ENCODE assay signal across 18 mouse cellular contexts in genomic region chr2:3603181-3603580, GRCm38 (mm10). TPM values are rescaled to one million over a fixed set of nuclear protein-coding genes. Genes with fewer than 3 reads are reported as not detected.
A peak's percentile ranks its signal among the peaks of the same experiment; 100 is the strongest.
DNase-seq lines count a peak whose midpoint lies in the region; ATAC-seq and TF ChIP-seq lines count a peak whose summit lies in the region.
"Had no signal": no experiment of that assay in that cellular context is flagged by ENCODE, and none has a peak within 500 bp of the region (broad histone marks: within the 10 kb centered on the region; RNA-seq: fewer than 3 reads in every experiment).

No protein-coding gene starts in this region.

- H3K27ac ChIP-seq in hindbrain, postnatal 0 days: no peak overlapping the region
- H3K27ac ChIP-seq in hindbrain, embryonic 10.5 days: no peak overlapping the region
- no peak overlapping the region for H3K27ac ChIP-seq in midbrain, postnatal 0 days (ENCODE audit: low read depth, low read length)
- no peak overlapping the region for H3K27ac ChIP-seq in midbrain, embryonic 14.5 days (replicated peaks; ENCODE audit: low read depth, low read length)
- H3K27ac ChIP-seq in gastrocnemius, adult 2 months: no peak overlapping the region
- H3K27ac ChIP-seq: embryonic facial prominence, embryonic 10.5 days; forebrain, embryonic 13.5 days; hindbrain, embryonic 13.5 days had no signal

- no peak overlapping the region for H3K4me3 ChIP-seq in hindbrain, postnatal 0 days (ENCODE audit: low read length)
- no peak overlapping the region for H3K4me3 ChIP-seq in hindbrain, embryonic 10.5 days
- H3K4me3 ChIP-seq in midbrain, postnatal 0 days (ENCODE audit: low read depth, low read length): no peak overlapping the region
- H3K4me3 ChIP-seq in midbrain, embryonic 14.5 days (replicated peaks; ENCODE audit: low read depth, low read length): no peak overlapping the region
- H3K4me3 ChIP-seq in gastrocnemius, adult 2 months: no peak overlapping the region
- H3K4me3 ChIP-seq: embryonic facial prominence, embryonic 10.5 days; forebrain, embryonic 13.5 days; hindbrain, embryonic 13.5 days had no signal

- no peaks in the 10 kb centered on the region for H3K36me3 ChIP-seq in hindbrain, postnatal 0 days (ENCODE audit: insufficient read depth, low read length)
- H3K36me3 ChIP-seq in hindbrain, embryonic 10.5 days: no peaks in the 10 kb centered on the region
- H3K36me3 ChIP-seq in midbrain, postnatal 0 days (ENCODE audit: insufficient read depth, low read length): no peaks in the 10 kb centered on the region
- H3K36me3 ChIP-seq in midbrain, embryonic 14.5 days (ENCODE audit: control insufficient read depth, insufficient read depth, low read length): no peaks in the 10 kb centered on the region
- H3K36me3 ChIP-seq: embryonic facial prominence, embryonic 10.5 days; hindbrain, embryonic 13.5 days had no signal

- 68% methylated on average over 5 of the region's 5 CpGs for WGBS in hindbrain, postnatal 0 days
- 89% methylated on average over 5 of the region's 5 CpGs for WGBS in hindbrain, embryonic 10.5 days
- 83% methylated on average over 5 of the region's 5 CpGs for WGBS in midbrain, postnatal 0 days
- 88% methylated on average over 5 of the region's 5 CpGs for WGBS in midbrain, embryonic 14.5 days

- no peak for TF ChIP-seq CTCF in hindbrain, postnatal 0 days (IDR thresholded peaks at IDR 0.05; ENCODE audit: low read depth)
- no peak for TF ChIP-seq CTCF in midbrain, postnatal 0 days (IDR thresholded peaks at IDR 0.05)
- TF ChIP-seq CTCF in gastrocnemius, adult 2 months (IDR thresholded peaks at IDR 0.05): no peak

- H3K4me1 ChIP-seq in hindbrain, postnatal 0 days (ENCODE audit: insufficient read depth, low read length): no peaks in the 10 kb centered on the region
- no peaks in the 10 kb centered on the region for H3K4me1 ChIP-seq in hindbrain, embryonic 10.5 days (replicated peaks)
- no peaks in the 10 kb centered on the region for H3K4me1 ChIP-seq in midbrain, postnatal 0 days (ENCODE audit: insufficient read depth, low read length)
- H3K4me1 ChIP-seq in midbrain, embryonic 14.5 days (ENCODE audit: control insufficient read depth, insufficient read depth, low read length): no peaks in the 10 kb centered on the region
- H3K4me1 ChIP-seq: embryonic facial prominence, embryonic 10.5 days; forebrain, embryonic 13.5 days; hindbrain, embryonic 13.5 days had no signal

- H3K4me2 ChIP-seq in hindbrain, postnatal 0 days (ENCODE audit: low read depth, low read length): no peak overlapping the region
- no peak overlapping the region for H3K4me2 ChIP-seq in midbrain, postnatal 0 days (ENCODE audit: low read depth, low read length, poor library complexity, severe bottlenecking)
- H3K4me2 ChIP-seq in midbrain, embryonic 14.5 days (ENCODE audit: low read length): no peak overlapping the region
- H3K4me2 ChIP-seq: forebrain, embryonic 13.5 days; hindbrain, embryonic 13.5 days had no signal

- H3K27me3 ChIP-seq in hindbrain, postnatal 0 days (ENCODE audit: insufficient read depth, low read length): no peaks in the 10 kb centered on the region
- H3K27me3 ChIP-seq in hindbrain, embryonic 10.5 days (ENCODE audit: insufficient read depth, poor library complexity, severe bottlenecking): no peaks in the 10 kb centered on the region
- no peaks in the 10 kb centered on the region for H3K27me3 ChIP-seq in midbrain, postnatal 0 days (ENCODE audit: insufficient read depth, low read length)
- H3K27me3 ChIP-seq in midbrain, embryonic 14.5 days (ENCODE audit: control insufficient read depth, insufficient read depth, low read length): no peaks in the 10 kb centered on the region
- H3K27me3 ChIP-seq: forebrain, embryonic 13.5 days; hindbrain, embryonic 13.5 days had no signal

- H3K9ac ChIP-seq in hindbrain, postnatal 0 days (replicated peaks; ENCODE audit: low read length): no peak overlapping the region
- no peak overlapping the region for H3K9ac ChIP-seq in midbrain, postnatal 0 days (replicated peaks; ENCODE audit: low read length, poor library complexity, severe bottlenecking)
- no peak overlapping the region for H3K9ac ChIP-seq in midbrain, embryonic 14.5 days (replicated peaks; ENCODE audit: low read length)
- H3K9ac ChIP-seq: forebrain, embryonic 13.5 days; forebrain, postnatal 0 days; hindbrain, embryonic 13.5 days had no signal

- peak; percentile 61 for DNase-seq in cerebellum, adult 11-12 months
- DNase-seq in cerebellum, adult 9-10 months: no peak
- DNase-seq in hindbrain, postnatal 0 days (ENCODE audit: low spot score): peak; percentile 6
- no peak for DNase-seq in hindbrain, embryonic 10.5 days (ENCODE audit: low spot score)
- DNase-seq in midbrain, postnatal 0 days (ENCODE audit: low spot score): peak; percentile 8
- DNase-seq in midbrain, embryonic 14.5 days: no peak
- no peak for DNase-seq in gastrocnemius, adult 2 months
- DNase-seq: adrenal gland, postnatal 25 days; forebrain, postnatal 0 days; gastrocnemius, postnatal 25 days; heart, postnatal 10 days; heart, postnatal 4 days; kidney, adult 2 months had no signal

- H3K9me3 ChIP-seq in hindbrain, postnatal 0 days (ENCODE audit: low read length): no peaks in the 10 kb centered on the region
- no peaks in the 10 kb centered on the region for H3K9me3 ChIP-seq in hindbrain, embryonic 10.5 days
- no peaks in the 10 kb centered on the region for H3K9me3 ChIP-seq in midbrain, postnatal 0 days (ENCODE audit: low read length)
- no peaks in the 10 kb centered on the region for H3K9me3 ChIP-seq in midbrain, embryonic 14.5 days (ENCODE audit: control insufficient read depth, low read length)
- H3K9me3 ChIP-seq: embryonic facial prominence, embryonic 10.5 days; forebrain, embryonic 13.5 days; hindbrain, embryonic 13.5 days had no signal

- no peak for ATAC-seq in hindbrain, postnatal 0 days
- ATAC-seq in midbrain, postnatal 0 days (ENCODE audit: low FRiP score): no peak
- ATAC-seq in midbrain, embryonic 14.5 days (ENCODE audit: low FRiP score, low TSS enrichment): no peak
- no peak for ATAC-seq in inflammation-experienced regulatory T-cells, adult 6 months
- ATAC-seq: forebrain, embryonic 13.5 days; forebrain, postnatal 0 days; intestine, embryonic 16.5 days had no signal

- intact Hi-C loops in gastrocnemius, adult 2 months (cut with DNase I): no loop called here

RNA-seq across cellular contexts. Expression of gene Fam107b, which starts 32.9 kb away (rescaled TPM):
- total RNA-seq in hindbrain, postnatal 0 days (2014; rRNA removed): 34.0 and 41.3 TPM in 2 replicates
- 21.0 and 23.6 TPM in 2 replicates for polyA plus RNA-seq in hindbrain, postnatal 0 days (2015; fragmentation: Nextera tagmentation; extraction: Ambion mirVana)
- 44.2 and 46.8 TPM in 2 replicates for polyA plus RNA-seq in hindbrain, embryonic 10.5 days (2016; fragmentation: Nextera tagmentation; extraction: Ambion mirVana)
- total RNA-seq in midbrain, postnatal 0 days (2014; rRNA removed): 26.8 and 50.6 TPM in 2 replicates
- 15.6 and 16.0 TPM in 2 replicates for polyA plus RNA-seq in midbrain, postnatal 0 days (2015; fragmentation: Nextera tagmentation; extraction: Ambion mirVana)
- 35.1 and 49.0 TPM in 2 replicates for polyA plus RNA-seq in midbrain, embryonic 14.5 days (2014; fragmentation: Nextera tagmentation; extraction: Ambion mirVana)
- 1 to 10 TPM; 1.3 to 4.3 TPM for total RNA-seq in gastrocnemius, adult 2 months (2021)
- polyA plus RNA-seq in inflammation-experienced regulatory T-cells, adult 6 months (2017; shearing (Covaris generic)): 100 to 1,000 TPM; 193 to 316 (median 202) TPM

Comparison
In these comparisons a context has a peak if more than half of its experiments do, and no peak if none do; other contexts are left out.
1. DNase-seq: peak in cerebellum, adult 11-12 months (single experiment), hindbrain, postnatal 0 days (single experiment) and midbrain, postnatal 0 days (single experiment); none in cerebellum, adult 9-10 months (single experiment), hindbrain, embryonic 10.5 days (single experiment), midbrain, embryonic 14.5 days (single experiment) and gastrocnemius, adult 2 months (single experiment).